Comparison of ENCODE assay signal across 11 mouse cellular contexts in the genomic region with DNA sequence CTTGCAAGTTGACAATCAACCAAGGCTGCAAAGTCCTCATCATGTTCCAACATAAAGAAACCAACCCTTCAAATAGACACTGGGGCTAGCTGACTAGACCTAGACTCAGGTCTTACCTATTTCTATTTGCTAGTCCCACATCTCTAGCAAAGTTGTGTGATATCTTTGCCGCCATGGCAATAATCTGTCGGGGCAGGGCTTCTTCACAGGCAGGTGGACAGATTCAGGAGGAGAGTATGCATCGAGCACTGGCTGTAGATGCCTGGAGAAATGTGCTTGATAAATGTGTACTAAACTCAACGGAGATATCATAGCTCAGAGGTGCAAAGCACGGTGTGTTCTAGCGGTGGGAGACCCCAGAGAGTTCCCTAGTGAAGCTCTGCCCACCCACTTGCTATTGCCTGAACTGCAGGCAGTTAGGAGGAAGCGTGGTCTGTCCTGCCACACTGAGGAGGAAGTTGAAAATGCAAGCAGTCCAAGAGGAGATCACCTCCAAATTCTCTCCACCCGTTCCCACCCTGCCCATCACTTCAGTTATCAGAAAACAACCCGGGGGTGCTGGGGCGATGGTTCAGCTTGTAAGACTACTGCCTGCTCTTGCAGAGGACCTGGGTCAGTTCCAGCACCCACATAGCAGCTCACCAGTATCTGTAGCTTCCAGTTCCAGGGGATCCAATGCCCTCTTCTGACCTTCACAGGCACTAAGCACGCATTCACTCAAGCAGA. TPM values are rescaled to one million over a fixed set of nuclear protein-coding genes. Genes with fewer than 3 reads are reported as not detected.
DNase-seq lines count a peak whose midpoint lies in the region; ATAC-seq and TF ChIP-seq lines count a peak whose summit lies in the region.
"Had no signal": no experiment of that assay in that cellular context is flagged by ENCODE, and none has a peak within 500 bp of the region (broad histone marks: within the 10 kb centered on the region; RNA-seq: fewer than 3 reads in every experiment).

No protein-coding gene starts in this region.

- no peak for ATAC-seq in lung, postnatal 0 days
- ATAC-seq in activated CD4-positive, CD25-positive, alpha-beta regulatory T cell, adult 4 months, result no peak

- no peak overlapping the region for H3K4me2 ChIP-seq in lung, postnatal 0 days (replicated peaks; ENCODE audit: low read depth, low read length)
- H3K4me2 ChIP-seq: hindbrain, embryonic 15.5 days; midbrain, embryonic 12.5 days had no signal

- H3K27ac ChIP-seq in lung, postnatal 0 days (ENCODE audit: low read length), result no peak overlapping the region
- H3K27ac ChIP-seq: hindbrain, embryonic 15.5 days; midbrain, embryonic 12.5 days had no signal

- intact Hi-C loops in heart, postnatal 10 days (cut with DNase I), result no loop called here

- H3K4me3 ChIP-seq in lung, postnatal 0 days (ENCODE audit: low read depth, low read length), result no peak overlapping the region
- H3K4me3 ChIP-seq: hindbrain, embryonic 15.5 days; midbrain, embryonic 12.5 days had no signal

- H3K9me3 ChIP-seq in lung, postnatal 0 days (ENCODE audit: low read length), result no peaks in the 10 kb centered on the region
- H3K9me3 ChIP-seq: hindbrain, embryonic 15.5 days; midbrain, embryonic 12.5 days had no signal

- 40% methylated on average over 11 of the region's 11 CpGs for WGBS in lung, postnatal 0 days

- peak; percentile 51 for TF ChIP-seq CTCF in lung, postnatal 0 days (IDR thresholded peaks at IDR 0.05)

- DNase-seq in embryo, embryonic 10.5 days (ENCODE audit: low spot score), result peak; percentile 18
- DNase-seq in embryo, embryonic 9.5 days (ENCODE audit: extremely low spot score), result no peak
- no peak for DNase-seq in lung, postnatal 0 days (ENCODE audit: low spot score)
- DNase-seq in lung, postnatal 14 days, result no peak
- peak; percentile 19 to 25 for DNase-seq in heart, postnatal 10 days
- DNase-seq in spleen, postnatal 36 days (ENCODE audit: low spot score in 2 of 2), result peak; percentile 55 to 70
- DNase-seq in right cerebral cortex, postnatal 36 days (ENCODE audit: low spot score in 2 of 2), result no peak
- DNase-seq: adrenal gland, adult 2 months had no signal

- H3K4me1 ChIP-seq in lung, postnatal 0 days (ENCODE audit: insufficient read depth, low read depth, low read length), result no peaks in the 10 kb centered on the region
- H3K4me1 ChIP-seq: hindbrain, embryonic 15.5 days; midbrain, embryonic 12.5 days had no signal

- no peaks in the 10 kb centered on the region for H3K36me3 ChIP-seq in lung, postnatal 0 days (ENCODE audit: insufficient read depth, low read length)
- H3K36me3 ChIP-seq: hindbrain, embryonic 15.5 days; midbrain, embryonic 12.5 days had no signal

- no peak for TF ChIP-seq EP300 in lung, postnatal 0 days (IDR thresholded peaks at IDR 0.05)

- H3K27me3 ChIP-seq in lung, postnatal 0 days (replicated peaks; ENCODE audit: insufficient read depth, low read length), result no peaks in the 10 kb centered on the region
- H3K27me3 ChIP-seq: hindbrain, embryonic 15.5 days; midbrain, embryonic 12.5 days had no signal

- H3K9ac ChIP-seq in lung, postnatal 0 days (replicated peaks; ENCODE audit: low read depth), result no peak overlapping the region
- H3K9ac ChIP-seq: hindbrain, embryonic 15.5 days; midbrain, embryonic 12.5 days had no signal

RNA-seq across cellular contexts. Expression of gene Ermap, which starts 1.6 kb away (rescaled TPM):
- polyA plus RNA-seq in lung, postnatal 0 days (2015; fragmentation: Nextera tagmentation; extraction: Ambion mirVana), result 1.9 and 2.2 TPM in 2 replicates
- total RNA-seq in heart, postnatal 10 days (2021), result under 1 TPM in 1 of 2 experiments, not detected in 1; 0.12 TPM
- 1 to 10 TPM in 1 of 2 experiments, not detected in 1; 1.1 TPM for polyA plus RNA-seq in activated CD4-positive, CD25-positive, alpha-beta regulatory T cell, adult 4 months (2017; shearing (Covaris generic))

RNA-seq across cellular contexts. Expression of gene Svbp, which starts 6.9 kb away (rescaled TPM):
- 99.9 and 101 TPM in 2 replicates for polyA plus RNA-seq in lung, postnatal 0 days (2015; fragmentation: Nextera tagmentation; extraction: Ambion mirVana)
- total RNA-seq in heart, postnatal 10 days (2021), result 10 to 100 TPM; 30.0 to 30.9 TPM
- 10 to 100 TPM; 63.6 to 67.8 TPM for polyA plus RNA-seq in activated CD4-positive, CD25-positive, alpha-beta regulatory T cell, adult 4 months (2017; shearing (Covaris generic))

RNA-seq across cellular contexts. Expression of gene Zfp691, which starts 14.2 kb away (rescaled TPM):
- 4.6 and 5.8 TPM in 2 replicates for polyA plus RNA-seq in lung, postnatal 0 days (2015; fragmentation: Nextera tagmentation; extraction: Ambion mirVana)
- 10 to 100 TPM; 19.4 to 22.3 TPM for total RNA-seq in heart, postnatal 10 days (2021)
- polyA plus RNA-seq in activated CD4-positive, CD25-positive, alpha-beta regulatory T cell, adult 4 months (2017; shearing (Covaris generic)), result 1 to 10 TPM; 4.6 to 5.9 TPM

RNA-seq across cellular contexts. Expression of gene Tmem269, which starts 29.8 kb away (rescaled TPM):
- polyA plus RNA-seq in lung, postnatal 0 days (2015; fragmentation: Nextera tagmentation; extraction: Ambion mirVana), result 0.10 and 0.18 TPM in 2 replicates
- total RNA-seq in heart, postnatal 10 days (2021), result not detected
- under 1 TPM in 1 of 2 experiments, not detected in 1; 0.26 TPM for polyA plus RNA-seq in activated CD4-positive, CD25-positive, alpha-beta regulatory T cell, adult 4 months (2017; shearing (Covaris generic))
- total RNA-seq: adrenal gland, adult 2 months had no signal

RNA-seq across cellular contexts. Expression of gene AU022252, which starts 44.3 kb away (rescaled TPM):
- 16.9 and 21.1 TPM in 2 replicates for polyA plus RNA-seq in lung, postnatal 0 days (2015; fragmentation: Nextera tagmentation; extraction: Ambion mirVana)
- total RNA-seq in heart, postnatal 10 days (2021), result 10 to 100 TPM; 13.8 to 18.2 TPM
- polyA plus RNA-seq in activated CD4-positive, CD25-positive, alpha-beta regulatory T cell, adult 4 months (2017; shearing (Covaris generic)), result 1 to 10 TPM; 8.0 to 9.2 TPM

Comparison
In these comparisons a context has a peak if more than half of its experiments do, and no peak if none do; other contexts are left out.
1. DNase-seq: peak in embryo, embryonic 10.5 days (single experiment), heart, postnatal 10 days (2 of 2) and spleen, postnatal 36 days (2 of 2); none in embryo, embryonic 9.5 days (single experiment), lung, postnatal 0 days (single experiment), lung, postnatal 14 days (single experiment) and right cerebral cortex, postnatal 36 days (0 of 2).